Mouse (Mus musculus) liver, embryonic 14.5 days (tissue): ENCODE measurements around the gene Baz2b. TPM values are rescaled to one million over a fixed set of nuclear protein-coding genes. Genes with fewer than 3 reads are reported as not detected.

ENCODE experiments used
- ATAC-seq: fragments of 200-750 bp; cut with Nextera tagmentation; 2 replicates; pipeline ENCODE4 v1.8.0; 2017; ENCODE audit warnings: moderate number of reproducible peaks, mild to moderate bottlenecking, moderate library complexity; ENCODE audit not compliant: insufficient read depth
- DNase-seq, 3 experiments: peaks; one replicate each; pipeline ENCODE4 v3.0.0-alpha.2; 2012 to 2013; ENCODE audit warnings: low read depth in 3 of 3, low spot score in 3 of 3
- H3K27ac ChIP-seq: fragments of 300-500 bp; sonication (generic); 2 replicates; pipeline ENCODE4 v1.5.1; 2014; ENCODE audit warnings: moderate library complexity, mild to moderate bottlenecking, control low read depth, inconsistent platforms
- H3K27me3 ChIP-seq: fragments of 300-500 bp; sonication (generic); 2 replicates; pipeline ENCODE4 v1.6.1; 2014; ENCODE audit warnings: mild to moderate bottlenecking, low read length, moderate library complexity; ENCODE audit not compliant: control insufficient read depth, insufficient read depth
- H3K36me3 ChIP-seq: fragments of 300-500 bp; sonication (generic); replicated peaks from 2 replicates; pipeline ENCODE4 v1.6.1; 2014; ENCODE audit warnings: low read depth; ENCODE audit not compliant: control insufficient read depth, insufficient read depth
- H3K4me1 ChIP-seq, 2 experiments: fragments of 200-500 bp in 1 of 2; fragments of 300-500 bp in 1 of 2; sonication (generic) in 1 of 2; replicated peaks; 2 replicates each; pipeline ENCODE4 v1.6.1; 2012 to 2014; ENCODE audit warnings: antibody characterized with exemption in 1 of 2, inconsistent platforms in 1 of 2, low read length in 1 of 2; ENCODE audit not compliant: control insufficient read depth in 2 of 2, insufficient read depth in 2 of 2
- H3K4me2 ChIP-seq: fragments of 300-500 bp; sonication (generic); 2 replicates; pipeline ENCODE4 v1.6.1; 2014; ENCODE audit warnings: low read depth, mild to moderate bottlenecking, control low read depth, moderate library complexity
- H3K4me3 ChIP-seq, 2 experiments: fragments of 200-500 bp in 1 of 2; fragments of 300-500 bp in 1 of 2; sonication (generic) in 1 of 2; 2 replicates each; pipeline ENCODE4 v1.5.1; 2012 to 2014; ENCODE audit warnings: low read depth in 2 of 2, low read length in 2 of 2, mild to moderate bottlenecking in 2 of 2, control low read depth in 1 of 2, inconsistent platforms in 1 of 2, moderate library complexity in 1 of 2; ENCODE audit not compliant: insufficient read depth in 1 of 2
- H3K9ac ChIP-seq: fragments of 300-500 bp; sonication (generic); replicated peaks from 2 replicates; pipeline ENCODE4 v1.6.1; 2014; ENCODE audit warnings: mild to moderate bottlenecking, control low read depth, moderate library complexity
- H3K9me3 ChIP-seq: fragments of 300-500 bp; sonication (generic); 2 replicates; pipeline ENCODE4 v1.6.1; 2016; ENCODE audit warnings: low read length, mixed read lengths; ENCODE audit not compliant: control insufficient read depth
- CTCF ChIP-seq: IDR thresholded peaks from 2 replicates; pipeline ENCODE4 v1.5.1; 2016; ENCODE audit warnings: antibody characterized with exemption, low read depth, control low read depth
- EP300 ChIP-seq: IDR thresholded peaks from 2 replicates; pipeline ENCODE4 v1.6.1; 2016; ENCODE audit warnings: antibody characterized with exemption, low read depth
- WGBS: fragments of 180-500 bp; shearing (Covaris S2); extraction: QIAGEN DNeasy Blood & Tissue Kit; methylation state at CpG from one replicate; pipeline ENCODE4 v1.1.7; 2014; ENCODE audit not compliant: insufficient replicate concordance; 5-methylcytosine and 5-hydroxymethylcytosine counted together
- polyA plus RNA-seq, 2 experiments: library from polyadenylated mRNA; depleted of rRNA in 1 of 2; stranded (reverse) in 1 of 2; unstranded in 1 of 2; fragments of >200 nt; fragmentation: Nextera tagmentation in 1 of 2; extraction: Ambion mirVana in 1 of 2; gene quantifications; 2 replicates each; pipeline versions ENCODE4 v1.2.1 to v1.2.3; 2012 to 2014

The Baz2b gene
- polyA plus RNA-seq, 2 experiments, result 9.1 to 11.0 TPM

DNA sequence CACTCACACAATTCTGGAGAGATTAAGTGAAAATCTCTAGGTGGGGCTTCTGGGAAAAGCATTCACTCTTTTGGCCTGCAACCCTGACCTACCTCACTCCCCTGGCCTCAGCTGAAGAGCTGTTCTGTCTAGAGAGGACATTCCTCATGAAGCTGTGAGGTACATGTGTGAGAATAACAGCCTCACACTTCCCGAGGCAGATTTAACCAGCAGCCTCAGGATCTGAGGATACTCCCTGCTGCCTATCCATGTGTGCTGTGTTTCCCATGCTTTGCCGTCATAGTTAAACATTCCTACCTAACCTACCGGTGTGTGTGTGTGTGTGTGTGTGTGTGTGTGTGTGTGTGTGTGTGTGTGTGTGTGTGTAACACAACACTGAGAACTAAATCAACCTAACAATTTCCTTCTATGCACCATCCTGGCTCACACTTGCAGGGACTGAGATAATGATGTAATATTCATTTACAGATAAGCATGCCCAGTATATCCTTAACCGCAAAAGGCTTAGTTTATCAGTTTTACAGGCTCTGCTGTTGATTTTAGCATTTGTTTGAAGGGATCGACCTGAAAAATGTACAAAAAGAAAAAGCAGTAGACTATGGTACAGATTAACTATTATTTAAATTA lies 206.5 kb downstream of the Baz2b start:
- Histone ChIP-seq H3K4me2 (no peak overlapping the region), H3K9ac (no peak overlapping the region), H3K36me3 (no peaks in the 10 kb centered on the region), H3K4me1 (peaks cover 0 to 7% of the 10 kb centered on the region in 2 experiments; a peak in 2 of 4 replicates), H3K4me3 (no peak overlapping the region), H3K27me3 (no peaks in the 10 kb centered on the region), H3K27ac (no peak overlapping the region), H3K9me3 (no peaks in the 10 kb centered on the region)
- TF ChIP-seq EP300 (no peak), CTCF (no peak)
- ATAC-seq, result peak; percentile 64; the same call in 1 of the 2 replicates
- no peak for DNase-seq
- WGBS, result 40% methylated on average over 5 of the region's 5 CpGs

DNA sequence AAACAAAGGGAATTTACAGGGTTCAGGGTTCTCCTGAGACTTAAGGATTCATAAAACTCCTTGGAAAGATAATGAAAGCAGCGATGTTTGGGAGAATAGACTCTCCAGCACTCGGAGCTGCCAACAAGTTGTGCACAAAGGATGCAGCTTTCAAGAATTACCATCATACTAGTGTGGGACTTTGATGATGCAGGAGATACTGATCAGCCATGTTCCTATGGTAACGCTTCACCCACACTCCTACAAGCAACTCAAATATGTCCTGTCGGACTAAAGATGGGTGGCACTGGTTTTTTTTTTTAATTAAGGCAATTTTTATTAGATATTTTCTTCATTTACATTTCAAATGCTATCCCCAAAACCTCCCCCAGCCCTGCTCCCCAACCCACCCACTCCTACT lies 209.4 kb downstream of the Baz2b start:
- no peaks in the 10 kb centered on the region for H3K9me3 ChIP-seq
- no peak overlapping the region for H3K27ac ChIP-seq
- no peak overlapping the region for H3K4me2 ChIP-seq
- no peak overlapping the region for H3K4me3 ChIP-seq
- no peaks in the 10 kb centered on the region for H3K27me3 ChIP-seq
- TF ChIP-seq CTCF, result no peak
- TF ChIP-seq EP300, result no peak
- peaks cover 0 to 9% of the 10 kb centered on the region in 2 experiments; a peak in 2 of 4 replicates for H3K4me1 ChIP-seq
- 79% methylated on average over 4 of the region's 4 CpGs for WGBS
- no peaks in the 10 kb centered on the region for H3K36me3 ChIP-seq
- no peak overlapping the region for H3K9ac ChIP-seq
- DNase-seq, result no peak
- ATAC-seq, result no peak

DNA sequence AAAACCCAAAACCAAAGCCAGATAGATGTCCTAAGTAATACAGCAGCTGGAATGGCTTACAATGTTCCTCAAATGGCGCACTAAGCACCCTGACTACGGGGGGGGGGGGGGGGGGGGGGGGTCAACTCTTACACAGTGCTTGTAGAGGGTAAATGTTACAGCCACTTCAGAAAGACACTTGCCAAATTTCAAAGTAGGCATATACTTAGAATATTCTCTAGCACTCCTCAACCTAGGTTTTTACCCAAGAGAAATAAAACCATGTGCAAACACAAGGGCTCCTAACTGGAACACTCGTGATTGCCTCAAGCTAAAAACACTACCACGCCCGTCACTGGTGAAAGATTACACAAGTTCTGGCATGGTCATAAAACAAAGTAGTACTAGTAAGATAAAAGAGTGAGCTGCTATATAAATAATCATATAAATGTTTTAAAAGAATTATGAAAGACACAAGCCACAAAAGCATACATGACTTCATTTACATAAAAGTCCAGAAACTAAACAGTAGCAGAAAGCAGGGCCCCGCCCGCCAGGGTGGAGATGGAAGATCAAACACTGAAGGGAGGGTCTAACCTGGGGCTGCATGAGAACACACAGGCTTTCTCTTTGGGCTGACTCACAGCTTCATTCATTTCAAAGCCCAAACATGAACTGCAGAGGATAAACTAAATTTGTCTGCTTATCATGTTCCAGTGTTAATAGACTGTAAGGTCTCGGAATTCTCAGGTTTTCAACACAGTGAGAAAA lies 212.0 kb downstream of the Baz2b start:
- ATAC-seq (no peak), DNase-seq (no peak)
- no peak for TF ChIP-seq CTCF
- TF ChIP-seq EP300, result no peak
- Histone ChIP-seq H3K27me3 (no peaks in the 10 kb centered on the region), H3K4me1 (peaks cover 0 to 4% of the 10 kb centered on the region in 2 experiments; a peak in 1 of 4 replicates), H3K36me3 (no peaks in the 10 kb centered on the region), H3K27ac (no peak overlapping the region), H3K9me3 (no peaks in the 10 kb centered on the region), H3K9ac (no peak overlapping the region), H3K4me3 (no peak overlapping the region), H3K4me2 (no peak overlapping the region)
- WGBS, result 63% methylated on average over 8 of the region's 8 CpGs

DNA sequence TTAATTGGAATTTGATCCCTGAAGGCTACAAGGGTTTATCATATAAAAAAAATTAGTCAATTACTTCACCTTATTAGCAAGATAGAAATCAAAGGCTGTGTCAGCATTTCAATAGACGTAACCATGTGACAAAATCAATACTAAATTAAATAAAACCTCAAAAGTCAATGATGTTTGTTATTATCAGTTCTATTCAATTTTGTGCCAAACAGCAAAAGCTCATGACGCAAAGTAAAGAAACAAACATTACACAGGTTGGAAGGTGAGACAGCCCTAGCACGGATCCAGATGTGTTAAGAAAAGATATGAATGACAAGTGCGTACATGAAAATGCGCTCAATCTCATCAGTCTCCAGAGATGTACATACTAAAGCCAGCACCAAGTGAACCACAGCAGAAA lies 212.7 kb downstream of the Baz2b start:
- WGBS, result 87% methylated on average over 5 of the region's 5 CpGs
- no peak overlapping the region for H3K4me3 ChIP-seq
- no peaks in the 10 kb centered on the region for H3K36me3 ChIP-seq
- no peak overlapping the region for H3K9ac ChIP-seq
- no peaks in the 10 kb centered on the region for H3K9me3 ChIP-seq
- H3K4me1 ChIP-seq, result 0 out of 4 replicates have a peak, but pooled peaks cover 0 to 7% of the 10 kb centered on the region in 2 experiments
- no peaks in the 10 kb centered on the region for H3K27me3 ChIP-seq
- no peak overlapping the region for H3K4me2 ChIP-seq
- DNase-seq (no peak), ATAC-seq (no peak)
- H3K27ac ChIP-seq, result no peak overlapping the region
- TF ChIP-seq EP300 (no peak), CTCF (no peak)

DNA sequence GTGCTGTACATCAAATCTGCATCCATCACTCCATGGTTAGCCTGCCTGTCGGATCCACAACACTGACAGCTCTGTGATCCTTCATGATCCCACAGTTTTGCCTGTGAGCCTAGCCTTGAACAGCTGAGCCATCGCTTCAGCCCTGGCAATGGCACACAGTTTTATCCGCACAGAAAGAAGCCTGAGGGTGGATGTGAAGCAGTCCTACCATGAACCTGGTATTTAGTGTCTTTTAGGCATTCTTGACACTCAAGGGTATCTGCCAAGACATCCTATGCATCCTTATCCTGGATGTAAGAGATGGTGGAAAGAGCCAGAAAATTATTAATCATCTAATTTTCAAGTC lies 216.5 kb downstream of the Baz2b start:
- Histone ChIP-seq H3K9ac (no peak overlapping the region), H3K36me3 (no peaks in the 10 kb centered on the region), H3K4me2 (no peak overlapping the region), H3K4me1 (0 out of 4 replicates have a peak, but pooled peaks cover 0 to 7% of the 10 kb centered on the region in 2 experiments), H3K27me3 (no peaks in the 10 kb centered on the region), H3K9me3 (no peaks in the 10 kb centered on the region), H3K4me3 (no peak overlapping the region), H3K27ac (no peak overlapping the region)
- 67% methylated on average over 3 of the region's 3 CpGs for WGBS
- DNase-seq, result no peak
- TF ChIP-seq EP300, result no peak
- no peak for TF ChIP-seq CTCF
- no peak for ATAC-seq
